Mouse (Mus musculus) kidney, postnatal 0 days (tissue): ENCODE results near the gene Casc1. TPM values are rescaled to one million over a fixed set of nuclear protein-coding genes. Genes with fewer than 3 reads are reported as not detected.

ENCODE experiments used
- ATAC-seq: fragments of 200-750 bp; cut with Nextera tagmentation; replicated peaks from 2 replicates; pipeline ENCODE4 v1.8.0; 2017; ENCODE audit warnings: low read depth, moderate number of reproducible peaks, moderate TSS enrichment, moderate library complexity; ENCODE audit not compliant: low FRiP score
- DNase-seq: peaks from one replicate; pipeline ENCODE4 v3.0.0-alpha.2; 2016; ENCODE audit warnings: low spot score
- H3K27ac ChIP-seq: fragments of 300-500 bp; sonication (generic); 2 replicates; pipeline ENCODE4 v1.5.1; 2014; ENCODE audit warnings: mild to moderate bottlenecking
- H3K27me3 ChIP-seq: fragments of 300-500 bp; sonication (generic); 2 replicates; pipeline ENCODE4 v1.6.1; 2014; ENCODE audit warnings: low read length, mixed read lengths; ENCODE audit not compliant: insufficient read depth
- H3K36me3 ChIP-seq: fragments of 300-500 bp; sonication (generic); 2 replicates; pipeline ENCODE4 v1.6.1; 2014; ENCODE audit warnings: low read length, mixed read lengths; ENCODE audit not compliant: insufficient read depth
- H3K4me1 ChIP-seq: fragments of 300-500 bp; sonication (generic); replicated peaks from 2 replicates; pipeline ENCODE4 v1.6.1; 2014; ENCODE audit warnings: antibody characterized with exemption, low read length, mixed read lengths; ENCODE audit not compliant: insufficient read depth
- H3K4me2 ChIP-seq: fragments of 300-500 bp; sonication (generic); 2 replicates; pipeline ENCODE4 v1.6.1; 2014; ENCODE audit warnings: mild to moderate bottlenecking, low read length, moderate library complexity, mixed read lengths
- H3K4me3 ChIP-seq: fragments of 300-500 bp; sonication (generic); replicated peaks from 2 replicates; pipeline ENCODE4 v1.5.1; 2014; ENCODE audit warnings: low read depth, low read length
- H3K9ac ChIP-seq: fragments of 300-500 bp; sonication (generic); 2 replicates; pipeline ENCODE4 v1.6.1; 2014; ENCODE audit warnings: low read depth, low read length
- H3K9me3 ChIP-seq: fragments of 300-500 bp; sonication (generic); replicated peaks from 2 replicates; pipeline ENCODE4 v1.6.1; 2016; ENCODE audit warnings: low read length, inconsistent platforms, mixed read lengths
- CTCF ChIP-seq: IDR thresholded peaks from 2 replicates; pipeline ENCODE4 v1.5.1; 2016; ENCODE audit warnings: antibody characterized with exemption, low read depth, mild to moderate bottlenecking, moderate library complexity
- WGBS: fragments of 180-500 bp; shearing (Covaris S2); extraction: QIAGEN DNeasy Blood & Tissue Kit; methylation state at CpG from one replicate; pipeline ENCODE4 v1.1.7; 2014; 5-methylcytosine and 5-hydroxymethylcytosine counted together
- polyA plus RNA-seq: library from polyadenylated mRNA; unstranded; fragments of >200 nt; fragmentation: Nextera tagmentation; extraction: Ambion mirVana; gene quantifications from 2 replicates; pipeline ENCODE4 v1.2.1, GENCODE M21; 2015

Gene Casc1
- polyA plus RNA-seq, 1 experiment from 2014 or later = 0.46 TPM

DNA sequence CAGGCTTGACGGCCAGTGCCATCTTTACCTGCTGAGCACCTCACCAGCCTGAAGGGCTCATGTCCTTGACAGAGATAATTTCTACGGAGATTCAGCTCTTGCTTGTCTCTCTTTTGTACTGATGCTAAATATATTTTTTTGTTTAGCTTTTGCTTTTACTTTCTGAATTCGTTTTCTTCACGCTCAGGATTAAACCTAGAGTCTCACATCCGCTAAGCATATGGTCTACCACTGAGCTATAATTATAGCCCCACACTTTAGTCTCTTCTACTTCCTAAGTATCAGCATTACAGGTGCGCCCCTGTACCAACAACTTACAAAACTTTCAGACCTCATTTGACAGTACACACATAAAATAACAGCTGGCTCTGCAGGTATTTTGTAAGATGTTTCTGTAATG, 24.6 kb upstream of the Casc1 start:
- WGBS = 92% methylated on average over 6 of the region's 6 CpGs
- no peak overlapping the region for H3K4me2 ChIP-seq
- no peak for TF ChIP-seq CTCF

DNA sequence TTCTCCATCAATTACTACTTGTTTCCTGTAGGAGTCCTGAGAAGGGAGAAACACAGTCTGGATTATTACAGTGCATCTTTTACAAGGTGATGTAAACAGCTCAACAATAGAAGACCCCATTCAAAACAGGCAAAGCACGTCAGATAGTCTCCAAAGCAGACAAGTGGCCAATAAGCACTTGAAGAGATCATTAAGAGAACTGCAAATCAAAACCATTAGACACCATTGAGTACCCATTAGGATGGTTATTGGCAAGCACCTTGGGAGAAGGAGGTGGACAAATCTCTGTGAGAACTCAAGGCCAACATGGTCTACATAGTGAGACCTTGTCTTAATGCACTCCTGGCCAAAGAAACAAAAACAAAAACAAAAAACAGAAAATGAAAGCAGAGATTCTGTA, 23.6 kb upstream of the Casc1 start:
- Histone ChIP-seq H3K4me3 (no peak overlapping the region), H3K4me1 (no peaks in the 10 kb centered on the region), H3K27ac (no peak overlapping the region), H3K36me3 (0 out of 2 replicates have a peak, but pooled peaks cover 10% of the 10 kb centered on the region), H3K9me3 (no peaks in the 10 kb centered on the region), H3K4me2 (no peak overlapping the region), H3K9ac (no peak overlapping the region), H3K27me3 (no peaks in the 10 kb centered on the region)
- no peak for TF ChIP-seq CTCF
- ATAC-seq = no peak
- 86% methylated on average over 1 of the region's 1 CpGs for WGBS
- DNase-seq = no peak

More for the DNA sequence above, 24.6 kb upstream of the Casc1 start:
- no peak overlapping the region for H3K9ac ChIP-seq
- no peak overlapping the region for H3K27ac ChIP-seq
- H3K4me3 ChIP-seq = no peak overlapping the region
- no peaks in the 10 kb centered on the region for H3K4me1 ChIP-seq
- H3K36me3 ChIP-seq = 0 out of 2 replicates have a peak, but pooled peaks cover 10% of the 10 kb centered on the region
- DNase-seq = no peak
- H3K27me3 ChIP-seq = no peaks in the 10 kb centered on the region
- no peaks in the 10 kb centered on the region for H3K9me3 ChIP-seq
- no peak for ATAC-seq

DNA sequence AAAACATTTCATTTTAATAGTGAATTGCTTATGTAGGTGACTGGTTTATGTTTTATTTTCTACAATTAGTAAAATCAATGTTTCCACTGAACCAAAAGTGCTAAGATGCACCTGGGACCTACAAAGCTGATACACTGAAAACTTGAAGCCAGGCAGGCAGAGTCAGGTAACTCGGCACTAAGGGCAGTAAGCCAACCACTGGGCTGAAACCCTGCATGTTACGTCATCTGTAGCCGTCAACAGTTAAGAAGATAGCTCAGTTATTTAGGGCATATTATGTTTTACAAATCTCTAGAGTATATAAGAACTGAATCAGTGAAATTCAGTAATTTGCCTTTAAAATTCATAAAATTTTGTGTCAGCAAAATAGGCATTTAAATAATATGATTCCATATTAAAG, 15.5 kb upstream of the Casc1 start:
- WGBS = 84% methylated on average over 3 of the region's 3 CpGs
- no peaks in the 10 kb centered on the region for H3K4me1 ChIP-seq
- H3K9me3 ChIP-seq = no peaks in the 10 kb centered on the region
- no peak overlapping the region for H3K9ac ChIP-seq
- no peak for DNase-seq
- H3K4me3 ChIP-seq = no peak overlapping the region
- H3K27ac ChIP-seq = no peak overlapping the region
- H3K27me3 ChIP-seq = no peaks in the 10 kb centered on the region
- H3K36me3 ChIP-seq = peaks cover 19% of the 10 kb centered on the region; the same call in 1 of the 2 replicates
- no peak for TF ChIP-seq CTCF
- no peak for ATAC-seq
- H3K4me2 ChIP-seq = no peak overlapping the region

DNA sequence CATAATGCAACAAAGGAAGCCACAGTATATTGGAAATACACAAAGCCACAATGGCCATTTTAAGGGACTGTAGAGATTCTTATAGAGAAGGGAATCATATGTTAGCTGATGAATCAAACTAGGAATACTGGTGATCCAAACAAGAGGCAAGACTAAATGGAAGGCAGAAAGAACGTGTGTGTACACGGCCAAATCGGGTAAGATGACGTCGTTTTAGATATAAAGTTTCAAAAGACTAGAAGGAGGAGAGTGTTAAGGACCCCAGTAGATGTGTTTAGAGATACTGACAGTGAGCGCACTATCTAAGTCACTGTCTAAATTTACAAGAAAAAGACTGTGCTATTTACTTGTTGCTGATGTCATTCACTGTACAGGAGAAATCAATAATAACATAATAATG, 13.4 kb upstream of the Casc1 start:
- Histone ChIP-seq H3K9ac (no peak overlapping the region), H3K4me1 (no peaks in the 10 kb centered on the region), H3K36me3 (peaks cover 20% of the 10 kb centered on the region), H3K27ac (no peak overlapping the region), H3K4me3 (no peak overlapping the region), H3K27me3 (no peaks in the 10 kb centered on the region), H3K4me2 (no peak overlapping the region), H3K9me3 (no peaks in the 10 kb centered on the region)
- WGBS = 88% methylated on average over 6 of the region's 6 CpGs
- no peak for TF ChIP-seq CTCF
- ATAC-seq = no peak
- no peak for DNase-seq

DNA sequence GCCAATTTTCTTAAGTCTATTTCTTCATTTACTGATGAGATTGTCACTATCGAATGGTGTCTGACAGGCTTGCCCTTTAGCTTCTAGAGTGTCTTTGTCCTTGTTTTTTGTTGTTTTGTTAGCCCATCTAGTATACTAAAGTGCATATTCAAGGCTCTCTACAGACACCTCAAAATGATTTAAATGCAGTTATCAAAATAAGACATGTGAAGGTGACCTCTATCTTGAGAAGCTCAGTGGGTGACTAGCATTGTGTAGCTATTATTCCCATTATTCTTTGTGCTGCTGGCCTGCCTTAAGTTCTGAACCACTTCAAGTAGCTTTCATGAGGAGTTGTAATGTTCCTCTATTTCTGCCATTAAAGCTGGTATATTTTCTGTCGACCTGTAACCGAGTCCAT, 5.0 kb upstream of the Casc1 start:
- Histone ChIP-seq H3K9me3 (no peaks in the 10 kb centered on the region), H3K4me3 (no peak overlapping the region), H3K27ac (no peak overlapping the region), H3K27me3 (no peaks in the 10 kb centered on the region), H3K36me3 (peaks cover 18% of the 10 kb centered on the region), H3K4me2 (no peak overlapping the region), H3K9ac (no peak overlapping the region), H3K4me1 (no peaks in the 10 kb centered on the region)
- DNase-seq (no peak), ATAC-seq (no peak)
- 90% methylated on average over 3 of the region's 3 CpGs for WGBS
- no peak for TF ChIP-seq CTCF

DNA sequence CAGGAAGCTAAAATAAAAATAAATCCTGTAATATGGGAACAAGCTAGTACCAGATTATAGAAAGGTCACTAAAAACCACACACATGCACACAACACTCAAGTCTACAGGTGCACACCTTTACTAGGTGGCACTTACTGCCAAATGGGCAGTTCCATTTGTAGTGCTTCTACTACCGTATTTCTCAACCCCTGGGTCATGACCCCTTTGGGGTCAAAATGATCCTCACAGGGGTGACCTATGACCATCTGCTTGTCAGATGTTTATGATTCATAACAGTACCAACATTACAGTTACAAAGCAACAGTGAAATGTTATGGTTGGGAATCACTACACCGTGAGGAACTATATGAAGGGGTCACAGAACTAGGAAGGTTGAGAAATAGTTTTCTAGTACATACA, 3.1 kb upstream of the Casc1 start:
- no peak overlapping the region for H3K4me3 ChIP-seq
- 80% methylated on average over 2 of the region's 2 CpGs for WGBS
- H3K27me3 ChIP-seq = no peaks in the 10 kb centered on the region
- no peak overlapping the region for H3K9ac ChIP-seq
- no peaks in the 10 kb centered on the region for H3K4me1 ChIP-seq
- H3K9me3 ChIP-seq = no peaks in the 10 kb centered on the region
- ATAC-seq (no peak), DNase-seq (no peak)
- no peak overlapping the region for H3K4me2 ChIP-seq
- peaks cover 11% of the 10 kb centered on the region for H3K36me3 ChIP-seq
- H3K27ac ChIP-seq = no peak overlapping the region
- no peak for TF ChIP-seq CTCF
